Mouse (Mus musculus) lung, adult 2 months (tissue): Measurements from ENCODE around the gene Pdcd2l.

ENCODE experiments used
- CTCF ChIP-seq: fragments of 200-500 bp; IDR thresholded peaks from 2 replicates; pipeline ENCODE4 v1.5.1; 2011; ENCODE audit warnings: mild to moderate bottlenecking, low read length, control low read depth; ENCODE audit not compliant: insufficient read depth
- POLR2A ChIP-seq: fragments of 200-500 bp; IDR thresholded peaks from 2 replicates; pipeline ENCODE4 v1.6.1; 2011; ENCODE audit warnings: low read depth, mild to moderate bottlenecking, control low read depth, low read length, borderline replicate concordance; ENCODE audit errors: extremely low read depth

GRCm38 (mm10) chr7:34164671-34165070 lies 31.8 kb downstream of the Pdcd2l start:
- no peak for TF ChIP-seq POLR2A
- TF ChIP-seq CTCF: no peak
